Mouse (Mus musculus) midbrain, embryonic 14.5 days (tissue): Measurements from ENCODE around the gene Glyctk. TPM values are rescaled to one million over a fixed set of nuclear protein-coding genes. Genes with fewer than 3 reads are reported as not detected.
"Not testable (repeated sequence)": the region's sequence is repeated elsewhere in the genome, so short reads cannot be mapped to it uniquely, and the experiment has no call there.

Source experiments
- ATAC-seq: fragments of 200-750 bp; cut with Nextera tagmentation; 2 replicates; pipeline ENCODE4 v1.8.0; 2017; ENCODE audit warnings: moderate number of reproducible peaks, moderate library complexity; ENCODE audit not compliant: low FRiP score, low TSS enrichment
- DNase-seq: peaks from one replicate; pipeline ENCODE4 v3.0.0-alpha.2; 2015
- H3K27ac ChIP-seq: fragments of 300-500 bp; sonication (generic); replicated peaks from 2 replicates; pipeline ENCODE4 v1.5.1; 2014; ENCODE audit warnings: mild to moderate bottlenecking, low read depth, low read length, moderate library complexity
- H3K27me3 ChIP-seq: fragments of 300-500 bp; sonication (generic); 2 replicates; pipeline ENCODE4 v1.6.1; 2014; ENCODE audit warnings: low read length, control low read depth, mixed read lengths; ENCODE audit not compliant: control insufficient read depth, insufficient read depth
- H3K36me3 ChIP-seq: fragments of 300-500 bp; sonication (generic); 2 replicates; pipeline ENCODE4 v1.6.1; 2014; ENCODE audit warnings: low read length, control low read depth; ENCODE audit not compliant: control insufficient read depth, insufficient read depth
- H3K4me1 ChIP-seq: fragments of 300-500 bp; sonication (generic); 2 replicates; pipeline ENCODE4 v1.6.1; 2014; ENCODE audit warnings: mild to moderate bottlenecking, antibody characterized with exemption, low read length, control low read depth; ENCODE audit not compliant: control insufficient read depth, insufficient read depth
- H3K4me2 ChIP-seq: fragments of 300-500 bp; sonication (generic); 2 replicates; pipeline ENCODE4 v1.6.1; 2014; ENCODE audit warnings: mild to moderate bottlenecking, low read length, moderate library complexity
- H3K4me3 ChIP-seq: fragments of 300-500 bp; sonication (generic); replicated peaks from 2 replicates; pipeline ENCODE4 v1.5.1; 2014; ENCODE audit warnings: low read depth, low read length
- H3K9ac ChIP-seq: fragments of 300-500 bp; sonication (generic); replicated peaks from 2 replicates; pipeline ENCODE4 v1.6.1; 2014; ENCODE audit warnings: mild to moderate bottlenecking, low read length, moderate library complexity
- H3K9me3 ChIP-seq: fragments of 300-500 bp; sonication (generic); 2 replicates; pipeline ENCODE4 v1.6.1; 2016; ENCODE audit warnings: low read length, control low read depth, mixed read lengths; ENCODE audit not compliant: control insufficient read depth
- WGBS: fragments of 180-500 bp; shearing (Covaris S2); extraction: QIAGEN DNeasy Blood & Tissue Kit; methylation state at CpG from one replicate; pipeline ENCODE4 v1.1.7; 2014; 5-methylcytosine and 5-hydroxymethylcytosine counted together
- polyA plus RNA-seq: library from polyadenylated mRNA; unstranded; fragments of >200 nt; fragmentation: Nextera tagmentation; extraction: Ambion mirVana; gene quantifications from 2 replicates; pipeline ENCODE4 v1.2.1, GENCODE M21; 2014

The Glyctk gene
- polyA plus RNA-seq, 1 experiment from 2014 or later, result 6.8 TPM

DNA sequence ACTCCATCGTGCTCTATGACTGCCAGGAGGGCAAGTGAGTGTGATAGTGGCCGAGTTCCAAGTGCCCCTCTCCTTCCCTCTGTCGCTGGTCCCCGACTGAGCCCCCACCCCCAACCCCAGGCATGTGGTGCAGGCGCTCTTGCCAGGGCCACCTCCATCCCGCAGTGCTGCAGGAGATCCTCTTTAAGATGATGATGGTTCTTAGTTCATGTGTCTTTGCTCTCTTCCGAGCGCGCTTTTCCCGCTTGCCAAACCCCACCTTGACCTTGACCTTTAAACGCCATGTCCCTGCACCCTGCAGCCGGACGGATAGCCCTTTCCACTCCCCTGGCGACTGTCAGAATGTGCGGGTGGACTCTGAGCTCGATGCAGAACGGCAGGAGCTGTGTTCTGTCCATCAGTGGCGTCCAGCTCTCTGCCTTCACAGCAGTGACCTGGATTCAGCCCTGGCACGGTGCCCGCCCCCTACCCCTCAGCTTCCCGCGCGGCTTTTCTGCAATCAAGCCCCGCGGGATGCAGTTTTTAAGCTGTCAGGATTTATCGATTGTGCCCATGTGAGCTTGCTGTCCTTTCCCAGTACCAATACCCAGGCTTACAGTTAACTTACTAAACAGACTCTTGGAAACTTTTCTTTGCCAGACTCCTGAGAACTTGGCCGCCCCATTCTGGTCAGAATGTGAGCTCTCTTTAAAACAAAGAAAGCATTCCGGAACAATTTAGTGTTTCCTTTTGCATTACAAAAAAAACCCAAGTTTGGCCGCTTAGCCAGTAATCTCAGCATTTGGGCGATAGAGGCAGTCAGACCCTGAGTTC is 13.6 kb upstream of the Glyctk start:
- ATAC-seq, result peak; percentile 70
- Histone ChIP-seq H3K9ac (peak overlapping the region; percentile 93), H3K4me2 (peak overlapping the region; percentile 64), H3K4me3 (peak overlapping the region; percentile 94), H3K9me3 (no peaks in the 10 kb centered on the region), H3K27ac (peak overlapping the region; percentile 98), H3K4me1 (peaks cover 35% of the 10 kb centered on the region), H3K36me3 (peaks cover 3% of the 10 kb centered on the region), H3K27me3 (0 out of 2 replicates have a peak, but pooled peaks cover 2% of the 10 kb centered on the region)
- 1% methylated on average over 30 of the region's 30 CpGs for WGBS
- DNase-seq, result peak; percentile 71

DNA sequence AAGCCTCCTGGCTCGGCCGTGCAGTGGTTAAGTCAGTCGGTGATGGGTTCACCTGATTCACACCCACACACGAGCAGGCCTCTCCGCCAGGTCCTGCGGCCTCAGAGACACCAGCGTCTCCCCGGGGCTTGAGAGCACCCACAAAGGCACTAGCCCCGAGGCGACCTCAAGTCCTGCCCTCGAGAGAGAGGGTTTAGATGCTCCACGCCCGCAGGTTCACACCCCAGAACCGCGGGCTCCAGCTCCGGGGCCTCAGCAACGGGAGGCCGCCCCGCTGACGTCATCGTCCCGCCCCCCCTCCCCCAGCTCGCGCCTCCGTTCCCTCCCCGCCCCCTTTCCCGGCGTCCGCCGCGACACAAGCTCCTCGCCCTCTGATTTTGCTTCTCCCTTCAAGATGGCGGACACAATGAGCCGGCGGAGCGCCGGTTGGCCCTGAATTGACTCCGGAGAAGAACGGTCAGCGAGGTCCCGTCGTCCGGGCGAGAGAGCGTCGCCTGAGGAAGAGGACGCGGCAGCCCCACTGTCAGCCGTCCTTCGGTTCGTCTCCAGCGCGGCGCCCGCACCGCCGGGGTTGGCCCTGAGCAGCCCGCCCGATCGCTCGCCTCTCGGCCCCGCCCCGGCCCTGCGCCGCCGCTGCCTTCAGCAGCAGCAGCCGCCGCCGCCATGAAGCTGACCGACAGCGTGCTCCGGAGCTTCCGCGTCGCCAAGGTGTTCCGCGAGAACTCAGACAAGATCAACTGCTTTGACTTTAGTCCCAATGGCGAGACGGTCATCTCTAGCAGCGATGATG is 12.8 kb upstream of the Glyctk start, which contains the start of gene Wdr82:
Gene Wdr82 (plus strand): TSS at position 373 of the 790 bp plus-strand sequence.
- peak; percentile 96 for DNase-seq
- peak; percentile 92 for ATAC-seq
- Histone ChIP-seq H3K4me1 (peaks cover 35% of the 10 kb centered on the region), H3K4me2 (peak within 1 kb of the TSS; percentile 64), H3K9ac (peak within 1 kb of the TSS; percentile 93), H3K27me3 (0 out of 2 replicates have a peak, but pooled peaks cover 2% of the 10 kb centered on the region), H3K27ac (peak within 1 kb of the TSS; percentile 98), H3K9me3 (no peaks in the 10 kb centered on the region), H3K36me3 (no peaks in the 10 kb centered on the region), H3K4me3 (peak within 1 kb of the TSS; percentile 94)
- WGBS, result 1% methylated on average over 81 of the region's 81 CpGs

DNA sequence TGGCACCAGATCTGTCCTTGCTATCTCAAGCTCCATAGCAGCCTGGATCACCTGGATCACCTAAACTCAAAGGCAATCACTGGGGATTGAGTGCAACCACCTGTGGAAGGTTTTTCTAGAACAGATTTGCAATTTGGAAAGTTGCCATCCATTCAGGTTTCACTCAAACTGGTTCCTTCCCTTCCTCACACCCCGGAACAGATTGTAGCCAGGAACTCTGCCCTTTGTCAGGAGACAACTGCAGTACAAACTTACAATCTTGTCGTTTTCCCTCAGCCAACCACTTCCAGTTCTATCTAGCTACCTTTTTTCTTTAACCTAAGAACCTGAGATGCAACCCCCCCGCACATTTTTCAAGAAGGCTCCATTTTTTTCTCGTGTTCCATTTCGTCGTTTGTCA is 12.0 kb upstream of the Glyctk start:
- no peak for ATAC-seq
- H3K36me3 ChIP-seq, result no peaks in the 10 kb centered on the region
- H3K4me3 ChIP-seq, result peak overlapping the region; percentile 94
- H3K27me3 ChIP-seq, result 0 out of 2 replicates have a peak, but pooled peaks cover 2% of the 10 kb centered on the region
- H3K4me2 ChIP-seq, result peak overlapping the region; percentile 64
- 41% methylated on average over 6 of the region's 6 CpGs for WGBS
- no peaks in the 10 kb centered on the region for H3K9me3 ChIP-seq
- peaks cover 29% of the 10 kb centered on the region for H3K4me1 ChIP-seq
- H3K27ac ChIP-seq, result 0 out of 2 replicates have a peak overlapping the region, but pooled peaks have one; percentile 98
- DNase-seq, result no peak
- H3K9ac ChIP-seq, result peak overlapping the region; percentile 93; the same call in 1 of the 2 replicates

DNA sequence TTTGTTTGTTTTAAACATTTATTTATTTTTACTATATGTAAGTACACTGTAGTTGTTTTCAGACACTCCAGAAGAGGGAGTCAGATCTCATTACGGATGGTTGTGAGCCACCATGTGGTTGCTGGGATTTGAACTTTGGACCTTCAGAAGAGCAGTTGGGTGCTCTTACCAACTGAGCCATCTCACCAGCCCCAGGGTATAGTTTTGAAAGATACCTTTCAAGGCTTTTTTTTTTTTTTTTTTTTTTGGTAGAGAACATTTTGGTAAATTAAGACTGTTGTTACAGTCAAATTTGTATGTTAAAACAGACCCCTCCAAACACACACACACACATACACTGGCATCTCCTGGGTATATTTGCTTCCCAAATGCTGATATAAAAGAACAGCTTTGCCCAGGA is 11.1 kb upstream of the Glyctk start:
- not testable (repeated sequence) for H3K27me3 ChIP-seq, H3K36me3 ChIP-seq, ATAC-seq, DNase-seq, H3K4me2 ChIP-seq, H3K27ac ChIP-seq, H3K9me3 ChIP-seq, H3K9ac ChIP-seq, H3K4me3 ChIP-seq
- 83% methylated on average over 1 of the region's 1 CpGs for WGBS
- H3K4me1 ChIP-seq, result peaks cover 21% of the 10 kb centered on the region

DNA sequence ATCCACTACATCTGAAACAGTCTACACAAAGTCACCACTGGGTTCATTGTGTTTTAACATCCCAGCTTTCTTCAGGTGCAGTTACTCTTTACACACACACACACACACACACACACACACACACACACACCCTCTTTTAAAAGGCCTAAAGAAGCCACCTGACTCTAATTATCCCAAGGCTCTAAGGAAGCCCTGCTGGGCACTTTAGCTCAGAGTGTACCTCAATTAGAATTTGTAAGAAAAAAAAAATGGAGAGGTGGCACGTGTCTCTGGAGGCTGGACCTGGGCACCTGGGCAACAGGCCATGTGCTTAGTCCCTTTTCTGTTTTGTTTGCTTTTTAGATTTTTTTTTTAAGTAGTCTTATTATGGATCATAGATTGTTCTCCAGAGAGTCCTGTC is 9.8 kb upstream of the Glyctk start:
- no peak for DNase-seq
- ATAC-seq, result no peak
- WGBS, result 48% methylated on average over 1 of the region's 1 CpGs
- Histone ChIP-seq H3K9me3 (no peaks in the 10 kb centered on the region), H3K4me2 (no peak overlapping the region), H3K36me3 (no peaks in the 10 kb centered on the region), H3K4me1 (peaks cover 9% of the 10 kb centered on the region; the same call in 1 of the 2 replicates), H3K27ac (no peak overlapping the region), H3K27me3 (0 out of 2 replicates have a peak, but pooled peaks cover 2% of the 10 kb centered on the region), H3K9ac (no peak overlapping the region), H3K4me3 (no peak overlapping the region)

DNA sequence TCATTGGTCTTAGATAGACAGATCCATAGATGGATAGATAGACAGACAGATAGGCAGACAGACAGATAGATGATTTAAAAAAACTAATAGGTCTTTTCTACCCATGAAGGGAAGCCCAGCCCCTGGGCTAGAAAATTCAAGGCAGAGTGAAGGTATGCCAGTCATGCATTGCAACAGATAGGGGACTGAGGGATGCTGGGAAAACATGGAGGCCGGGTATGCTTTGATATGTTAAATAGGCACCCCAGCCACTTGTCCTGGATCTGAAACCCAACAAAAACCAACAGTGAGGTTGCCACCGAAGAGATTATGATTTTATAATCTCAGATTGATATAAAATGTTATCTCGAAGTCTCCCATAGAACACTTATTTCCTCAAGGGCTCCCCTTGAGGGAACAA is 9.3 kb upstream of the Glyctk start:
- H3K4me2 ChIP-seq, result no peak overlapping the region
- no peaks in the 10 kb centered on the region for H3K9me3 ChIP-seq
- no peaks in the 10 kb centered on the region for H3K36me3 ChIP-seq
- no peak overlapping the region for H3K27ac ChIP-seq
- no peak overlapping the region for H3K9ac ChIP-seq
- no peak for DNase-seq
- 75% methylated on average over 3 of the region's 3 CpGs for WGBS
- no peak overlapping the region for H3K4me3 ChIP-seq
- ATAC-seq, result no peak
- peaks cover 6% of the 10 kb centered on the region; the same call in 1 of the 2 replicates for H3K4me1 ChIP-seq
- 0 out of 2 replicates have a peak, but pooled peaks cover 2% of the 10 kb centered on the region for H3K27me3 ChIP-seq

DNA sequence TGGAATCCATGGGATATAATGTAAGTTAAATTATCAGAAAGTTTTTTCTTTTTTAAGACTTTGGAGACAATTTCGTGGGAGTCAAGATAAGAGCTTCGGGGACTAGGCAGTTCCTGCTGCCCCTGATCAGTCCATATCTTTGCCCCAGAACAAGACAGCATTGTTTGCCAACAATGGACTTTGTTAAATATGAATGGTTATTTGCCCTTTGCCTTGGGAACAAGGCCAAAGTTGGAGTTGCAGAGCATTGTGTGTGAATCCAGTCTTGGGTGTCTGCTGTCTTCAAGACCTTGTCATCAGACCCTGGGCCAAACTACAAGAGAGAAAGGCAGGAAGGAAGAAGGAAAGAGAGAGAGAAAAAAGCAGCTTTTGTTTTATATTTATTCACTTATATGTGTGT is 8.8 kb upstream of the Glyctk start:
- no peaks in the 10 kb centered on the region for H3K36me3 ChIP-seq
- no peak overlapping the region for H3K9ac ChIP-seq
- H3K4me3 ChIP-seq, result no peak overlapping the region
- H3K4me1 ChIP-seq, result peaks cover 6% of the 10 kb centered on the region; the same call in 1 of the 2 replicates
- 75% methylated on average over 2 of the region's 2 CpGs for WGBS
- H3K27ac ChIP-seq, result no peak overlapping the region
- H3K27me3 ChIP-seq, result 0 out of 2 replicates have a peak, but pooled peaks cover 2% of the 10 kb centered on the region
- H3K4me2 ChIP-seq, result no peak overlapping the region
- no peak for DNase-seq
- H3K9me3 ChIP-seq, result no peaks in the 10 kb centered on the region
- ATAC-seq, result no peak

DNA sequence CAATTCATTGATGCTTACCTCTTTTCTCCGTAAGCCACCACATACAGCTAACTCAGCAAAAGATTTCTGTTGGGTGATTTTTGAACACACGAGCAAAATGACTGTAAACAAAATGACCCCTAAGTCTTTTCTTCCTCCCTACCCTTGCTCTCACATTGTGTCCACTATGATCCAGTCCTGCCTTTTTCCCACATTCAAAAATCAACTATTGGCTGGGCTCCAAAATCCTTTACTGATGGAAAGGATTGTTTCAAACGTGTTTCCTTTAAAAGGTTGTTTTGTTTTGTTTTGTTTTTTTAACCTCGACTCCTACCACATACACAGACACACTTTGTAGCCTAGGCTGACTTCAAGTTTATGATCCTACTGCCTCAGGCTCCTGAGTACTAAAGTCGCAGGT is 2.5 kb upstream of the Glyctk start:
- H3K9ac ChIP-seq, result peak overlapping the region; percentile 55; the same call in 1 of the 2 replicates
- DNase-seq (no peak), ATAC-seq (no peak)
- H3K4me2 ChIP-seq, result peak overlapping the region; percentile 55
- 43% methylated on average over 5 of the region's 5 CpGs for WGBS
- no peaks in the 10 kb centered on the region for H3K9me3 ChIP-seq
- peak overlapping the region; percentile 99 for H3K27ac ChIP-seq
- peak overlapping the region; percentile 47 for H3K4me3 ChIP-seq
- no peaks in the 10 kb centered on the region for H3K36me3 ChIP-seq
- no peaks in the 10 kb centered on the region for H3K27me3 ChIP-seq
- peaks cover 12% of the 10 kb centered on the region; the same call in 1 of the 2 replicates for H3K4me1 ChIP-seq
